Mouse (Mus musculus) urinary bladder, postnatal 10 days (tissue): ENCODE measurements around the gene Tgm6.

Source experiments
- DNase-seq: peaks from one replicate; pipeline ENCODE4 v3.0.0; 2022; ENCODE audit warnings: low spot score

The Tgm6 gene

GRCm38 (mm10) chr2:130178706-130179506 is 66.7 kb downstream of the Tgm6 start, which contains the start of gene Snrpb:
Snrpb (minus strand) TSS chr2:130179403.
- peak; percentile 61 for DNase-seq

- DNase-seq = no peak
Observed at GRCm38 (mm10) chr2:130179507-130180019, 67.3 kb downstream of the Tgm6 start.

GRCm38 (mm10) chr2:130188391-130188790 is 76.2 kb downstream of the Tgm6 start:
- DNase-seq = no peak

- no peak for DNase-seq
Observed at GRCm38 (mm10) chr2:130194894-130195293, 82.7 kb downstream of the Tgm6 start, which contains the start of gene Tmc2. Tmc2 (plus strand) TSS chr2:130195194.

- no peak for DNase-seq
Observed at GRCm38 (mm10) chr2:130200961-130201360, 88.7 kb downstream of the Tgm6 start.
